Mouse (Mus musculus) ES-Bruce4 (cell line): ENCODE measurements at regions not wholly inside any gene's neighbourhood (a gene's known extent, or its start where the extent isn't known, plus 50 kb on each side); places are given as distances from the start of the nearest gene placed in this dataset.

ENCODE experiments used
- H3K27ac ChIP-seq: 2 replicates; pipeline ENCODE4 v1.5.1; 2012; ENCODE audit warnings: low read length, inconsistent platforms; ENCODE audit not compliant: insufficient read depth
- H3K27me3 ChIP-seq: 2 replicates; pipeline ENCODE4 v1.6.1; 2012; ENCODE audit warnings: mild to moderate bottlenecking, low read length, inconsistent platforms; ENCODE audit not compliant: control insufficient read depth, poor library complexity, insufficient read depth, severe bottlenecking
- H3K36me3 ChIP-seq: 2 replicates; pipeline ENCODE4 v1.6.1; 2012; ENCODE audit warnings: inconsistent platforms, mild to moderate bottlenecking, low read length, moderate library complexity; ENCODE audit not compliant: control insufficient read depth, poor library complexity, insufficient read depth, severe bottlenecking
- H3K4me1 ChIP-seq: one replicate; pipeline ENCODE4 v1.8.1; 2011; ENCODE audit warnings: low read length; ENCODE audit not compliant: control insufficient read depth, insufficient read depth
- H3K4me3 ChIP-seq: 2 replicates; pipeline ENCODE4 v1.5.1; 2011; ENCODE audit warnings: low read depth, mild to moderate bottlenecking, low read length
- H3K9ac ChIP-seq: 2 replicates; pipeline ENCODE4 v1.6.1; 2012; ENCODE audit warnings: low read depth, mild to moderate bottlenecking, inconsistent platforms; ENCODE audit not compliant: poor library complexity, severe bottlenecking
- H3K9me3 ChIP-seq: replicated peaks from 2 replicates; pipeline ENCODE4 v1.6.1; 2012; ENCODE audit warnings: mild to moderate bottlenecking, low read length, inconsistent platforms; ENCODE audit not compliant: control insufficient read depth, poor library complexity, insufficient read depth, severe bottlenecking
- CTCF ChIP-seq: IDR thresholded peaks from one replicate; pipeline ENCODE4 v1.8.1; 2011; ENCODE audit warnings: low read depth, low read length
- EP300 ChIP-seq: IDR thresholded peaks from 2 replicates; pipeline ENCODE4 v1.6.1; 2011; ENCODE audit warnings: low read depth, low read length; ENCODE audit not compliant: insufficient read depth
- POLR2A ChIP-seq: IDR thresholded peaks from one replicate; pipeline ENCODE4 v1.8.1; 2011; ENCODE audit warnings: low read length; ENCODE audit not compliant: insufficient read depth

GRCm38 (mm10) chr1:117243599-117243998, 440.8 kb downstream of the Gm19965 start:
- Histone ChIP-seq H3K27me3 (no peaks in the 10 kb centered on the region), H3K4me1 (no peaks in the 10 kb centered on the region), H3K9ac (no peak overlapping the region), H3K9me3 (no peaks in the 10 kb centered on the region), H3K4me3 (no peak overlapping the region), H3K27ac (no peak overlapping the region), H3K36me3 (no peaks in the 10 kb centered on the region)
- TF ChIP-seq EP300 (no peak), POLR2A (no peak), CTCF (no peak)

GRCm38 (mm10) chr1:117248342-117248741, 445.6 kb downstream of the Gm19965 start:
- Histone ChIP-seq H3K27ac (no peak overlapping the region), H3K27me3 (no peaks in the 10 kb centered on the region), H3K9ac (no peak overlapping the region), H3K4me1 (no peaks in the 10 kb centered on the region), H3K4me3 (no peak overlapping the region), H3K9me3 (peaks cover 2% of the 10 kb centered on the region; the same call in 1 of the 2 replicates), H3K36me3 (no peaks in the 10 kb centered on the region)
- TF ChIP-seq EP300 (no peak), CTCF (no peak)

DNA sequence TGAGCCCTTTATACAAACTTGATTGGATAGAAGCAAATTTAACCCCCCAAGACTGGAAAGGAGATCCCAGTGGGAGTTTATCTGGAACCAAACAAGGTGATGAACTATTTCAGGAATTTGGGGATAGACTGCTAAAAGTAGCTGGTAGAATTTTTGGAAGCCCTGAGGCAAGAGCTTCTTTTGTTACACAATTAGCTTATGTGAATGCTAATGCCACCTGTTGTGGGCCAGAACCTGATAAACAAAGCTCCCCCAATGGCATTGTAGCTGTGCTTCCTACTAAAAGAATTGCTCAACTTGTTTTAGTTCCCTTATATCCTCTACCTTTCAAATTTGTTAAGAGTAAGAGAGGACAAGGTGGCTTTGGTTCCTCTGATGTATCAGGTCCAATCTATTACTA, 406.2 kb upstream of the Gm28363 start:
- Histone ChIP-seq H3K36me3 (no peaks in the 10 kb centered on the region), H3K4me1 (no peaks in the 10 kb centered on the region), H3K27me3 (no peaks in the 10 kb centered on the region), H3K27ac (0 out of 2 replicates have a peak overlapping the region, but pooled peaks have one; percentile 19), H3K9ac (no peak overlapping the region), H3K4me3 (no peak overlapping the region), H3K9me3 (peaks cover 5% of the 10 kb centered on the region; the same call in 1 of the 2 replicates)
- TF ChIP-seq EP300: no peak

GRCm38 (mm10) chr1:117299232-117299631, 397.7 kb upstream of the Gm28363 start:
- H3K36me3 ChIP-seq: no peaks in the 10 kb centered on the region
- H3K9me3 ChIP-seq: no peaks in the 10 kb centered on the region
- H3K4me3 ChIP-seq: no peak overlapping the region
- H3K4me1 ChIP-seq: no peaks in the 10 kb centered on the region
- H3K27me3 ChIP-seq: no peaks in the 10 kb centered on the region
- no peak overlapping the region for H3K27ac ChIP-seq
- TF ChIP-seq EP300 (no peak), CTCF (no peak), POLR2A (no peak)
- H3K9ac ChIP-seq: no peak overlapping the region
